Mouse (Mus musculus) forelimb bud, embryonic 11.5 days (tissue): ENCODE data around the gene Tmem14c.

Experiments used
- DNase-seq: peaks from one replicate; pipeline ENCODE4 v3.0.0-alpha.2; 2012; ENCODE audit warnings: low read depth, low spot score

The Tmem14c gene

DNA sequence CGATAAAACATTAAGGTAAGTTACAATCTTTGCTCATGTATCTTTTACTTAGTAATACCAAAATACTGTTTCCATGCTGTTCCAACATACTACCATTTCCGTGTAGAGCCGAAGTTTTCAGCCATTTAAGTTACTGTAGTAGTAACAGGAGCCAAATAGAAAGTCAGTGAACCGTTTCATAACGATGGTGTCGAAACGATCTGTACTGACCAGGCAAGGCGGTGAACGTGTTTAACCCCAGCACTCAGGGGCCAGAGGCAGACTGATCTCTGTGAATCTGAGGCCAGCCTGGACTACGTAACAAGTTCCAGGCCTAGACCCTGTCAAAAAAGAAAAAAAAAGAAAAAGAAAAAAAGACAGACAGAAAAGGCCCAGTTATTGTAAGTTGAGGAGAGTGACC is 7.8 kb upstream of the Tmem14c start:
- no peak for DNase-seq

DNA sequence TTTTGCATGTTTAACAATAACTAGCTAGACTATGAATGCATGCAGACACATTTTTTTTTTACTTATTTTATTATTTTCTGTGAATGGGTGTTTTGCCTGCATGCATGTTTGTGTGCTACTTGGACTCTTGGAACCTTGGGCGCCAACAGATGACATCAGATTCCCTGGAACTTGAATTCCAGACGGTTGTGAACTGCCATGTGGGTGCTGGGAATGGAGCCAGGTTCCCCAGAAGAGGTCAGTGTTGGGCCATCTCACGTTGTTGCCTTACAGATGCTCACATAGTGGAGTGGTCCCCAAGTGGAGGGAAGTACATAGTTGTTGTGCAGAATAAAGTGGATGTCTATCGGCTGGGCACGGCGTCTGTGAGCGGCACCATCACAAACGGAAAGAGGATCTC is 7.1 kb upstream of the Tmem14c start:
- DNase-seq, result no peak

DNA sequence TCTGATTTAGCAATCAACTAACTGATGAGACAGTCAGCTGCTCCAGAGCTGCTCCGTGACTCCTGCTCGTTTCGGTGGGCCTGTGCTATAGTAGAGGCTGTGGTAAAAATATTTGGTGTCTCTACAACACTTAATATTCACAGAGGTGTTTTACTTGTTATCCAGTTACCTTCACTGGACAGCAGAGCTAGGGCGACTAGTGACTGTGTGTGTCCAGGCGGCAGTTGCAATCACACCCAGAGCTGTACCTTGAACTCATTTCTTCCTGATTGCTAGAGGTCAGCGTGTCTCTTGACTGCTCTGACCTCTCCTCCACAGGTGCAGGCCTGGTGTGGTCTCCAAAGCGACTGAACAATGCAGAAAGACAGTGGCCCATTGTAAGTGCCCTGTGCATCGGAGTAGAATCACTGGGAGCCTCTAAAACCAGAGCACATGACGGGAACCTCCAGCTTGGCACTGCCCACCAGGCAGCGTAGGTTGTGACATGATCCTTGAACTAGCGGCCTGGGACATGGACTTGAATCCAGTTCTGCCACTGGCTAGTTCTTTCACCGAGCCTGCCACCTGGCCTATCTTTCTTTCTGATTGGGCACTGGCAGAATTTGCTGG is 809 bp downstream of the Tmem14c start:
- no peak for DNase-seq

DNA sequence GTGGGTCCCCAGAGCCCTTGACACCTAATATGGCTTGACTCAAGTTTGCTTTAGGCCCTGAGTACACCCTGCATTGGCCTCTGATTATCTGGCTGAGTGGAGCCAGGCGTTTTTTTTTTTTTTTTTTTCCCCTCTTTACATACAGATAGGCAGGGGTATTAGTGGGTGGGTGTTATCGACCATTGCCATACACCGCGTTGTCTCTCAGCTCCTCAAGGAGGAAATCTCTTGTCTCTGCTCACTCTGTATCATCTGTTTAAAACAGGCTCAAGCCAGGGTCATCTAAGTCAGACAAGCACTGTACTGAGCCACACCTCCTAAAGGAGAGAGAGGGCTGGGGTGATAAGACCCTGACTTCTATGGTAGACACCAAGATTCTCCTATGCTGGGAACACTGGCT is 1.7 kb downstream of the Tmem14c start:
- no peak for DNase-seq

DNA sequence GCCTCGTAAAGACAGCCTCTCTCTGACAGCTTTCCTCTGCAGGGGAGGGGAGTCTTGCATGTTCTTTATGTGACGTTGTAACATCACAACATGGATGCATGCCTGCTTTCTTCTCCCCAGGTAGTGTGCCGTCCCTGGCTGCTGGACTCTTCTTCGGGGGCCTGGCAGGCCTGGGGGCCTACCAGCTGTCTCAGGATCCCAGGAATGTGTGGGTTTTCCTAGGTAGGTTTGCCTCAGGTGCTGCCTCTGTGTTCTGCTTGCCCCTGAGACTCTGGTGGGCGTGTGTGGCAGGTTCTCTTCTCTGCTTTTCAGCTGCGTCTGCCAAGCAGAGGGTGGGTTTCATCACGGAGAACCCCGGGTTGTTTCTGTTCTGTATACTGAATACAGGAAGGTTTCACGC is 2.1 kb downstream of the Tmem14c start:
- no peak for DNase-seq

DNA sequence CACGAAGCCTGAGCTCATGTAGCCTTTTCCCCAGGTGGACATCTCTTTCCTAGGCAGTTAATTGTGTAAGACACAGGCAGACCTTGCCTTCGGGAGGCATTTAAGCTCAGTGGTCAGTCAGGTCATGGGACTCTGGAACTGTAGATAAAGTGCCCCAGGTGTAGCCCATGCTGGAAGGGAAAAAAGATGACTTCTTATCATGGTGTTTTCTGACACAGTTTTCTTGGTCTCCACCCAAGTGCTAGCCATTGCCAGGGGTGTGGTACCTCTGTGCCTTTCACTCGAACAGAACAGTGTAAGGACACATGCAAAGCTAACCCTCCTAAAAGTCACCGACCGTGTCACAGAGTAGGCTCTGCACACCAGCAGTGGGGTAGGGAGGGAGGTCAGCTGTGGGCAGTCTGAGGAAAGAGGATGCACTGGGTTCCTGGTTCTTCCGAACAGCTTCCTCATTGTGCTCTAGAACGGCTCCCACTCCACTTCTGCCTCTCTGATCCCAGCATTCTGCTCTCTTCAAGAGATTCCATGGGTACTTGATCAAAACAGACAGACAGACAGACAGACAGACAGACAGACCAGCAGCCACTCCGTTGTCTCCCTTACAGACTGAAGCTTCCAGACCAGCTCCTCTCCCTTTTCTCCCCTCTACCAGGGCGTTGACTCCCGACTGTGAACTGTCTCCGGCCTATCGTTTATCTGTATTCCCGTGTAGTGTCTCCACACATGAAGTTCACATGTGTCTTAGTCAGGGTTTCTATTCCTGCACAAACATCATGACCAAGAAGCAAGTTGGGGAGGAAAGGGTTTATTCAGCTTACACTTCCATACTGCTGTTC is 2.9 kb downstream of the Tmem14c start:
- DNase-seq, result no peak

DNA sequence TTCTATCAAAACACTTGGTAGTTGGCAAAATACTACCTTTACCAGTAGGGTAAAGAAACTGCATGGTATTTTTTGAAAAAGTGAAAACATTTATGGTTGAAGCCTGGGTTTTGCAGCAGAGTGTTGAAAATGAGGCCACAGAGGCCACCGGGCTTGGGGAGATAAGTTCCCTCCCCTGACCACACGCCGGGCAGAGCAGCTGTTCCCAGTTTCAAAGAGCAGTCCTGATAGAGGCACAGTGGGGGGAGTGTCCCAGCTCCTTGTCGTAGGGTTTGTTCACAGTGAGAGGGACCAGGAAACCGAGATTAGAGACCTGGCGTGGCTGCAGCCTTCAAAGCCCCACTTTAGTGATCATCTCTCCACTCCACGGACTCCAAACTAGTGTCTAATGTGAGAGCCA is 4.4 kb downstream of the Tmem14c start:
- no peak for DNase-seq

DNA sequence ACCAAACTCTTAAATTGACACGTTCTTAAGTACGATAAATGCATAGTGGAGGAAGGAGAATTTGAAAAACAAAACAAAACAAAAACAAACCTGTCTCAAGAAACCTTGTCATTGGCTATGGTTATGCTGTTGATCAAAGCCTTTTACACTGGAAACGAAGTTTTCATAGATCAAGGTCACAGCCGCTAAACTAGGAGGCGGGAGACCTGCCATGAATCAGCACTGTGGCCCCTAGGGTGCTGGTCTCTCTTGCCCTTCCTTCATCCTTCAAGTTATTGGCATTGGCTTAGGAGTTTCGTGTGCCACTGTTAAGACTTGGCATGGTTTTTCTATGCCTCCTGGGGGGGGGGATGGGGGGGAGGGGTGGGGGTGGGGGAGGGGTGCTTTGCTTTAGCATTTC is 5.5 kb downstream of the Tmem14c start:
- no peak for DNase-seq

DNA sequence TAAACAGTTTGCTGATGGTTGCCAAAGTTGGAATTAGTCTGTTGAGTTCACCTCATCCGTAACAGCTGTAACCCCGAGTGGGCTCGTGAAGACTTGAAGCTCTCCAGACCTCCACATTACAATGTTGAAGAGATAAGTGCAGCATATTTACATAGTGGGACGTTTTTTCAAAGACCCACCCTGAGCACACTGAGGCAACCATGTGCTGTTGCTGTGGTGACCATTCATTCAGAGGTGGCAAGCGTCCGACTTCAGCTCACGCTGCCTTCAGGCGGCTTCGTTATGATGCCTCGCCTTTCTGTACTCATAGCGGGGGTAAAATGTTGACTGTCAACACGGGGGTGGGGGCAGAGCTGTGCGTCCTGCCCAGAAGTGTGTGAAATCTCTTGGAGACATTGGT is 6.0 kb downstream of the Tmem14c start:
- DNase-seq, result no peak

DNA sequence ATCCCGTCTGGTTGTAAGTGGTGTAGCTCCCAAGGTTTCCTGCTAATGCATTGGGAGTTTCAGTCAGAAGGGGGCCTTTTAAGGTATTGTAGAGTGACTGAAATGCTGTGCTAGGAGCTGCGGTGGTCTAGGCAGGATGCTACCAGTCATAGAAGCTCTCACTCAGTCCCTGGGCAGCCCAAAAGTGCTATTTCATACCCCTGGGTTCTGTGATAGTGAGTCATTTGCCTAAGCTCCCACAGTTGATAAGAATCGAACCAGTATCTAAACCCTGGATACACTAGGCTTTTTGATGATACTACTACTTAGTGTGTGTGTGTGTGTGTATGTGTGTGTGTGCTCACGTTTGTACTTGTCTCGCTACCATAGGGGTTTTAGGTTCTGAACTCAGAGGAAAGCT is 14.0 kb downstream of the Tmem14c start:
- no peak for DNase-seq

DNA sequence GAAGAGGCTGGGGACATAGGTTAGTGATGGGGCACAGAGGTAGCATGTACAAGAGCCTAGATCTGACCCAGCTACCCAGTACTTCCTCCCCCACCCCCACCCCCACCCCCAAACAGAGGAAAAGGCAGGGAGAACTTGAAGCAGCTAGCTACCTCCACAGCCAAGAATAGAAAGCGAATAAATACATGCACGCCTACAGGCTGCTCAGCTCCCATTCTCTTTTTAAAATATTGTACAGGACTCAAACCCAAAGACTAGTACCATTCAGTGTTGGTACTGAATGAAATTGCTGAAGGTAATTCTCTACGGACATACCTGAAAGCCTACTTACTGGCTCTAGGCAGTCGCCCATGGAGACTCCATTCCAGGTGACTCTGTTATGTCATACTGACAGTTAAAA is 26.4 kb downstream of the Tmem14c start:
- DNase-seq, result no peak

DNA sequence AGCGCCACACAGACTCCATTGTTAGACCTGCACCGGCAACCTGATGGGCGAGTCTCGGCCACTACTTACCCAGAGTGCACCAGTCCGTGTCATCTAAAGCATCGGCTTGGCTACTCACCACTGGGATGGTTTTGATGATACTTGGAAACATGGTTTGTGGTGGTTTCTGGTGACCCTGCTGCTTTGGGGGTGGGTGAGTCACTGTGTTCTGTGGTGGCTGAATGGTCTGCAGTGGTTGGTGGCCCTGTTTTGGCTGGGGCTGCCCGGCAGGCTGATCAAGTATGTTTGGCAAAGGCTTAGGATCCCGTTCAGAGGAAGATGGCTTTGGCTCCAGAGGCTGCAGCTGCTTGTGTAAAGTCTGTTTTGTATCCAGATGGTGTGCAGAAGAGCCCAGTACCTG is 29.8 kb downstream of the Tmem14c start:
- no peak for DNase-seq

DNA sequence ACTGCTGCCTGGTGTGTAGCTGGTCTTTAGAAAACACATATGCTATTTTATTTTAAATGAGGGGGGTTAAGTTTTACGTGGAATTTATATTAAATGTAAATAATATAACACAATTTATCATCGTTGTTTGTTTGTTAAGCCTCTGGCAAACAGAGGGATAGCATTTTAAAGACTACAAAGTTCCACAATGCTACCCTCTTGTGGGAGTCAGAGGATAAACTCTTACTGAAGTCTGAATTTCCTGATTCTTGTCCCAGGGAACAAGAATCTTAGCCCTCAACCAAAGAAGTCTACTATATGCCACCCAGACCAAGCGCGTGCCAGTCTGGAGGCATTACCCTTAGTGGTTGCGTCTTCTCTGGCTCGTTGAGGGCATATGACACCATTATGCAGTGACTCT is 31.2 kb downstream of the Tmem14c start:
- DNase-seq, result no peak

DNA sequence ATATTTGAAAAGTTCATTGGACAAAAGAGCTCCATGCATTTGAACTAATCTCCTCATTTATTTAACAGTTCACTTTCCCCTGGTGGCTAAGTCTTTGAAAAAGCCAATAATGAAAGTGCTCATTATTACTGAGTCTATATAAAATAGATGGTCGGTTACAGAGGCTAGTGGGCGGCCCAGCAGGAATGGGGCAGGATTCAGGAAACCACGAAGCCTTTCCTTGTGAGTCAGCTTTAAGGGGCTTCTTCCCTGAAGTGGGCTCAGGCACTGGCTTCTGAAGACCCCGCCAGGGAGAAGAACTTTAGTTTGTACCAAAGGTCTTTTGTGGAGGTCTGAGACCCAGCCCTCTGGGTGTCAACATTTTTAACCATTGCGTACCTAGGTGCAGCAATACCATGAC is 35.9 kb downstream of the Tmem14c start:
- no peak for DNase-seq

DNA sequence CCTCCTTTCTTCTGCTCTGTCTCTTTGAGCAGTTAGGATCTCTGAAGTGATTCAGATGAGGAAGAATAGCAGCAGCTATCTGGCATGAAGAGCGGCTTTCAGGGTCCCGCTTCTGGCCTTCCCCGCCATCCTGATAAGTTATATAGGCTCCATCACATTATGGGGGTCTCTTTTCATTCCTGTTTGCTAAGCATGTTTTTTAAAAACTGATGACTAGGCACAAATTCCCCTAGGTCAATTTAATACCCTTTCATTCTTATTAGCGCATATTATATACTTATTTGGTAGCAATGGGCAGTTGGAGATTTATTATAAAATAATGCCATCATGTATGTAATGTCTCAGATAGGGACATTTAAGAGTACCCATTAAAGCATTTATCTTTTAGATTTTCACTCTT is 51.5 kb downstream of the Tmem14c start:
- DNase-seq, result no peak

DNA sequence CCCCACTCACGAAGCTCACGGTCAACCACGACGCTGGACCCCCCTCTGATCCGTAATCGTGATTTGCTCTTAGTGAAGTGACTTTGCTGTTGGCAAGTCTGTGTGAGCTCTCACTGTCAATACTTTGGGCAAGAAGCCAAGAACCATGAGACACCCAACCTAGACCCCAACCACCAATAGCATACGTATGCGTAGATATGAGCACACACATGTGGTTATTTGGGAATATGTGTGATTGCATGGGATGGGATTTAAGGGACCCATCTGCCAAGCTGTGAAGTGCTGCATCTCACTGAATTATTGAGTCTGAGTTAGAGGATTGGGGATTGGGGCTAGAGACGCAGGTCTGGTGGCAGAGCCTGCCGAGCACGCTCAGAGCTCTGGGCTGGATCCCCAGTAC is 55.5 kb downstream of the Tmem14c start:
- no peak for DNase-seq
